Mouse (Mus musculus) myocyte (in vitro differentiated cells): ENCODE measurements around the gene C7. TPM values are rescaled to one million over a fixed set of nuclear protein-coding genes. Genes with fewer than 3 reads are reported as not detected.

Experiments used
- H3K27me3 ChIP-seq: one replicate; pipeline ENCODE4 v1.6.1; 2011; ENCODE audit not compliant: control insufficient read depth, insufficient read depth, insufficient read length
- H3K36me3 ChIP-seq: one replicate; pipeline ENCODE4 v1.6.1; 2011; ENCODE audit not compliant: control insufficient read depth, insufficient read depth
- H3K4me2 ChIP-seq: one replicate; pipeline ENCODE4 v1.6.1; 2011; ENCODE audit warnings: low read depth, control low read depth
- H3K4me3 ChIP-seq: one replicate; pipeline ENCODE4 v1.5.1; 2011; ENCODE audit warnings: mild to moderate bottlenecking, control low read depth, moderate library complexity
- H3K79me2 ChIP-seq: one replicate; pipeline ENCODE4 v1.6.1; 2011; ENCODE audit not compliant: control insufficient read depth, insufficient read depth
- H3ac ChIP-seq: one replicate; pipeline ENCODE4 v1.6.1; 2011; ENCODE audit not compliant: control insufficient read depth, insufficient read length
- CEBPB ChIP-seq: IDR thresholded peaks from 2 replicates; pipeline ENCODE4 v1.6.1; 2011; ENCODE audit warnings: mild to moderate bottlenecking, moderate library complexity; ENCODE audit not compliant: poor library complexity, insufficient read depth, severe bottlenecking
- E2F4 ChIP-seq: IDR thresholded peaks from one replicate; pipeline ENCODE4 v1.6.1; 2011; ENCODE audit warnings: mild to moderate bottlenecking, control low read depth, moderate library complexity; ENCODE audit not compliant: insufficient read depth
- MAX ChIP-seq: IDR thresholded peaks from one replicate; pipeline ENCODE4 v1.6.1; 2011; ENCODE audit warnings: low read depth, mild to moderate bottlenecking, control low read depth
- MYOD1 ChIP-seq, 3 experiments: IDR thresholded peaks; one replicate each; pipeline ENCODE4 v1.6.1; 2011; ENCODE audit warnings: control low read depth in 2 of 3, low read depth in 2 of 3, mild to moderate bottlenecking in 2 of 3, moderate library complexity in 1 of 3; ENCODE audit not compliant: insufficient read length in 2 of 3, control insufficient read depth in 1 of 3
- MYOG ChIP-seq, 3 experiments: IDR thresholded peaks; one replicate each; pipeline ENCODE4 v1.6.1; 2011; ENCODE audit warnings: control low read depth in 2 of 3, low read depth in 2 of 3, mild to moderate bottlenecking in 2 of 3; ENCODE audit not compliant: insufficient read length in 2 of 3, control insufficient read depth in 1 of 3, insufficient read depth in 1 of 3
- POLR2A ChIP-seq: IDR thresholded peaks from one replicate; pipeline ENCODE4 v1.6.1; 2011; ENCODE audit warnings: low read depth, mild to moderate bottlenecking, control low read depth, moderate library complexity; ENCODE audit not compliant: insufficient read length
- POLR2AphosphoS2 ChIP-seq: IDR thresholded peaks from one replicate; pipeline ENCODE4 v1.6.1; 2011; ENCODE audit warnings: low read depth, control low read depth; ENCODE audit not compliant: insufficient read length
- REST ChIP-seq: IDR thresholded peaks from one replicate; pipeline ENCODE4 v1.6.1; 2011; ENCODE audit warnings: mild to moderate bottlenecking, control low read depth, moderate library complexity; ENCODE audit not compliant: insufficient read depth, insufficient read length
- SRF ChIP-seq: IDR thresholded peaks from one replicate; pipeline ENCODE4 v1.6.1; 2011; ENCODE audit warnings: low read depth; ENCODE audit not compliant: control insufficient read depth, insufficient read length
- TCF12 ChIP-seq: IDR thresholded peaks from one replicate; pipeline ENCODE4 v1.6.1; 2011; ENCODE audit warnings: mild to moderate bottlenecking, control low read depth; ENCODE audit not compliant: poor library complexity, insufficient read depth, severe bottlenecking
- TCF3 ChIP-seq: IDR thresholded peaks from one replicate; pipeline ENCODE4 v1.6.1; 2011; ENCODE audit warnings: low read depth, control low read depth; ENCODE audit not compliant: insufficient read length
- USF1 ChIP-seq: IDR thresholded peaks from one replicate; pipeline ENCODE4 v1.6.1; 2011; ENCODE audit warnings: low read depth, mild to moderate bottlenecking, control low read depth, moderate library complexity
- polyA plus RNA-seq: library from polyadenylated mRNA; unstranded; fragments of >200 nt; fragmentation: generic; extraction: Trizol; gene quantifications from one replicate; pipeline ENCODE4 v1.2.1, GENCODE M21; 2012; ENCODE audit warnings: missing spikeins

Gene C7
- polyA plus RNA-seq, 1 experiment = not detected

DNA sequence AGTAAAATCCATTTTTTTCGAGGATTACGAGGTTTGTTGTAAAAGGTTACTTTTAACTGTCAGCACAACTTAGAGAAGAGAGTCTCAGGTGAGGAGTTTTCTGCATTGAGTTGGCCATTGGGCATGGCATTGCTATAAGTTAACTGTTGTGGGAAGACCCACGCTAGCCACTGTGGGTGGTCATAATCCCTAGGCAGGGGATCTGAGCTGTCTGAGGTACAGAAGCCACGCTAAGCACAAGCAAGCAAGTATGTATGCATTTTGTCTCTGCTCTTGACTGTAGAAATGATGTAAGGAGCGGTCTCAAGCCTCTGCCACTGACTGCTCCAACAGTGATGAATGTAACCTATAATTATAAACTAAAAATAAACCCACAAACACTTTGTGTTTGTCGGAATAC is 42.4 kb upstream of the C7 start:
- Histone ChIP-seq H3K36me3 (peaks cover 6% of the 10 kb centered on the region), H3K79me2 (no peaks in the 10 kb centered on the region), H3ac (no peak overlapping the region), H3K27me3 (no peaks in the 10 kb centered on the region), H3K4me2 (peak overlapping the region; percentile 56), H3K4me3 (no peak overlapping the region)
- TF ChIP-seq SRF (no peak), MAX (no peak), TCF3 (no peak), MYOD1 (IDR thresholded peaks at IDR 0.05; ENCODE audit: control insufficient read depth in 1 of 3, insufficient read length in 2 of 3, low read depth in 2 of 3) (no peak), CEBPB (no peak), TCF12 (no peak), POLR2AphosphoS2 (no peak), E2F4 (no peak), REST (no peak)

DNA sequence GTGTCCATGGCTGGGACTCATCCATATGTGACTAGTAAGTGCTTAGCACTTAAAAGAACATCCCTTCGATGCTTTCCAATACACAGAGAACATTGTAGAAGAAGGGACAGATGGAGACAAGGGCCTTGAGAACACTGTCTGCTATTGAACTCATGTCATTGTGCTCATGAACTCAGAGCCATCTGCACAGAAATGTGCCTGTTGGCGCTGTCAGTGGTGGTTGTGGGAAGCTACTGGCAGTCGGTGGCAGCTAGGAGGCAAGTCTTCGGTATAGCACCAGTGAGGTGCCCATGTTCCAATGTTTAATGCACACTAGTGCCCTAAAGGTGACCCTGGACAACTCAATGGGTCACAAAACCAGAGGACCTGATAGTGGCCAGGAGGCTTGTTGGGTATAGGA is 38.8 kb upstream of the C7 start:
- Histone ChIP-seq H3K4me3 (no peak overlapping the region), H3K36me3 (peaks cover 14% of the 10 kb centered on the region), H3ac (no peak overlapping the region), H3K4me2 (no peak overlapping the region), H3K27me3 (no peaks in the 10 kb centered on the region), H3K79me2 (no peaks in the 10 kb centered on the region)
- TF ChIP-seq REST (no peak), TCF3 (no peak), MYOG (IDR thresholded peaks at IDR 0.05; ENCODE audit: control insufficient read depth in 1 of 3, insufficient read depth in 1 of 3, insufficient read length in 2 of 3, low read depth in 2 of 3) (no peak), POLR2A (no peak), E2F4 (no peak), POLR2AphosphoS2 (no peak), USF1 (no peak), SRF (no peak), CEBPB (no peak), MYOD1 (IDR thresholded peaks at IDR 0.05; ENCODE audit: control insufficient read depth in 1 of 3, insufficient read length in 2 of 3, low read depth in 2 of 3) (no peak), TCF12 (no peak), MAX (no peak)

DNA sequence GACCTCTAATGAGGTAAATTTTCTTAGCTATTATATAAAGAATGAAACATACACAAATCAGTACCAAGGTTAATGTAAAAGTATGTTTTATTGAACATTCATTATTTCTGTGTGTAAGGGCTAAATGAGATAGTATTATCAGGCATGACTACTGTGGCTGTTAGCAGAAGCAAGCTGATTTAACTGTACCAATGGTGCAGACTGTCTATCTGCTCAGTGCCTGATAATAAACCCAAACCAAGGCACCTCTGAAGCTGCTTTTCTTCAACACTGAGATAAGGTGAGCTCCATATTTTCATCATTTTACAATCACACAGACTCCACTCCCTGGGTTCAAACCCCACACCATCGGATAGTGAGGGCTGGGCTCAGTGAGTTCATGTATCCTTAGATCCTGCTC is 33.8 kb upstream of the C7 start:
- H3K36me3 ChIP-seq = peaks cover 8% of the 10 kb centered on the region
- H3K4me3 ChIP-seq = no peak overlapping the region
- no peak overlapping the region for H3K4me2 ChIP-seq
- H3K79me2 ChIP-seq = no peaks in the 10 kb centered on the region
- H3K27me3 ChIP-seq = no peaks in the 10 kb centered on the region
- no peak overlapping the region for H3ac ChIP-seq
- no peak for TF ChIP-seq MYOD1 (IDR thresholded peaks at IDR 0.05; ENCODE audit: control insufficient read depth in 1 of 3, insufficient read length in 2 of 3, low read depth in 2 of 3)
- TF ChIP-seq REST = no peak
- no peak for TF ChIP-seq MAX

DNA sequence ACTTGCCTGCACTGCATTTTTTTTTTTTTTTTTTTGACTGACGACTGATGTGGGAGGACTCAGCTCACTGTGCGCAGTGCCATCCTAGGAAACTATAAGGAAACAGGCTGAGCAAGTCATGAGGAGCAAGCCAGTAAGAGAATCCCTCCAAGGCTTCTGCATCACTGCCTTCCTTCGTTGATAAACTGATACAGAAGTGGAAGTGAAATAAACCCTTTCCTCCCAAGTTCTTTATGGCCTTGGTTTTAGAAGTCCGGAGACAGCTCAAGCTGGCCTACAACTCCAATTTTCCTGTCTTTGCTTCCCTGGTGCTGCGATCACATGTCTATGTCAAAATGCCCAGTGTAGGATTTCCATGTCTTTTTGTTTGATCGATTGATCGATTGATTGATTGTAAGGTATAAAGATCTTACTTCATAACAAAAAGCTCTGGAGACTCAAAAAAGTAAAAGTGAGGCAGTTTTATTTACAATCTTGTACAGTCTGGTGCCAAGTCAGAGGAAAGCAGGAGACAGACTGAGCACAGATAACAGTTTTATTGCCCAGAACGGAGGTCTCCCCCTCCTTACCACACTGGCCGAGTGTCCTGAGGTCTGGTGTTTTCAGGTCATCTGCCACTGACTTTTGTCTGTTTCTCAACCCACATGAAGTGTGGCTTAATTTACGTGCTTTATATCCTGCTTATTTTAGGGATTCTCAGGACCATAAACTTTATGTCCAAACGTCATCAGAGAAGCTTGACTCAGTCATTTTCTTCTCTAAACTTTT is 32.2 kb upstream of the C7 start:
- H3ac ChIP-seq = no peak overlapping the region
- peaks cover 8% of the 10 kb centered on the region for H3K36me3 ChIP-seq
- H3K4me3 ChIP-seq = no peak overlapping the region
- H3K4me2 ChIP-seq = no peak overlapping the region
- TF ChIP-seq E2F4 (no peak), TCF12 (no peak), POLR2AphosphoS2 (no peak), MAX (no peak), USF1 (no peak), TCF3 (no peak)
- no peaks in the 10 kb centered on the region for H3K79me2 ChIP-seq
- H3K27me3 ChIP-seq = no peaks in the 10 kb centered on the region

DNA sequence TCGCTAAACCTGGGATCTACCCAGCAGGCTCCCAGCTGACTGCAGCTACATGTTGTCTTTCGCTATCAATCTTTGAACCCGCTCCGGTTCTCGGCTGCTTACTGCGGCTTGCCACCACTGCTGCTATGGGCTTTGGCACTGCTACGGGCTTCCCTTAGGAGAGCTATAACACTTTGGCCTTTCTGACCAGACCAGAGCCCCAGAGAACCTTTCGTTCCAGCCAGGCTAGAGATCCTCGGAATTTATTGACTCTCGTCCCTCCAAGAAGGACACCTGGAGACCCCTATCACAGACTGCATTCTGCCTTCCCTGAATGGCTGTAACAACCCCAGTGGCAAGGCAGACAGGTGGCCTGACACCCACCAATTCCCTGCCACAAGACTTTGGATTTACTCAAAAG is 26.6 kb upstream of the C7 start:
- TF ChIP-seq MAX (no peak), CEBPB (no peak), POLR2AphosphoS2 (no peak), SRF (no peak), POLR2A (no peak), E2F4 (no peak), REST (no peak), TCF12 (no peak), MYOD1 (IDR thresholded peaks at IDR 0.05; ENCODE audit: control insufficient read depth in 1 of 3, insufficient read length in 2 of 3, low read depth in 2 of 3) (no peak), MYOG (IDR thresholded peaks at IDR 0.05; ENCODE audit: control insufficient read depth in 1 of 3, insufficient read depth in 1 of 3, insufficient read length in 2 of 3, low read depth in 2 of 3) (no peak), TCF3 (no peak), USF1 (no peak)
- H3ac ChIP-seq = no peak overlapping the region
- H3K79me2 ChIP-seq = no peaks in the 10 kb centered on the region
- no peaks in the 10 kb centered on the region for H3K36me3 ChIP-seq
- H3K4me2 ChIP-seq = no peak overlapping the region
- no peak overlapping the region for H3K4me3 ChIP-seq
- H3K27me3 ChIP-seq = no peaks in the 10 kb centered on the region
